Mouse (Mus musculus) mesoderm, embryonic 11.5 days (tissue): ENCODE data around the gene Dnajc13.

ENCODE experiments used
- DNase-seq: peaks from one replicate; pipeline ENCODE4 v3.0.0-alpha.2; 2012; ENCODE audit warnings: low read depth, low spot score

Gene Dnajc13

DNA sequence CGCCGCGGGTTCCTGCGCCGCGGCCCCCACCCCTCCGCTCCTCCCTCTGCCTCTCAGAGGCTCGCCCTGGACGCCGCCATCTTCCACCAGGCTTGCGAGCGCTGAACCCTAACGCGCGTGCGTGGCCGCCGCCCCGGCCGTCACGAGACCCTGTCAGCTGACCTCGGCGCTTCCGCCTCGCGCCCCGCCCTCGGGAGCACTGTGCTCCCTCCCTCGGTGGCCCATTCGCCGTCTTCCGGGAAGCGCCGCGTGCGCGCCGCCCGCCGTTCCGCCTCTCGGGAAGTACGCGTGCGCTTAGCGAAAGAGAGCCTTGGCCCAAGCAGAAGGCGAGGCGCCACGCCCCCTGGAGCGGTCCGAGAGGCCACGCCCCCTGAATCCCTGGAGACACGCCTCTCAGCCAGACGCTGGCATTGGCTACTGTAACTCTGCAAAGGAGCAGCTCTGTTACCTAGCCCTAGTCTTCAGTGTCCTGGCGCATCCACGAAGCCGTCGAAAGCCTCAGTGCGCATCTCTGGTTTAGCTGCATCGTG lies at the start of gene Dnajc13:
Gene Dnajc13 (minus strand): TSS at position 108 of the 530 bp plus-strand sequence.
- peak; percentile 98 for DNase-seq

DNA sequence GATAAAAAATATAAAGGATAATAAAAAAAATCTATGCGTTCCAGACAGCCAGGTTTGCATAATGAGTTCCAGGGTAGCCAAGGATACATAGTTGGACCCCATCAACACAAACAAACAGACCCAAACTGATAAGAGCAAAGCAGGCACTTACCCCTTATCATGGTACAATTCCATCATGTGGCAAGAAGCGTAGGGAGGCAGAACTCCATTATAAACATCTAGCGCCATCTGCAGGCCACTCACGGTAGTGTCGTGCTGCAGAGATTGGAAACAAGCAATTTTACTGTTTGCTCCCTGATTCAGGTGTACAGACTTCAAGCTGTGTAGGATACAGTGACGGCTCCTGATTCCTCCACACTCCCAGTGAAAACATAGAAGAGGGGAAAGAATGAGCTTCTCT lies 44.0 kb upstream of the Dnajc13 start:
- DNase-seq: peak; percentile 79

- DNase-seq: no peak
Measured at GRCm38 (mm10) chr9:104305333-104306111, 42.8 kb upstream of the Dnajc13 start.

DNA sequence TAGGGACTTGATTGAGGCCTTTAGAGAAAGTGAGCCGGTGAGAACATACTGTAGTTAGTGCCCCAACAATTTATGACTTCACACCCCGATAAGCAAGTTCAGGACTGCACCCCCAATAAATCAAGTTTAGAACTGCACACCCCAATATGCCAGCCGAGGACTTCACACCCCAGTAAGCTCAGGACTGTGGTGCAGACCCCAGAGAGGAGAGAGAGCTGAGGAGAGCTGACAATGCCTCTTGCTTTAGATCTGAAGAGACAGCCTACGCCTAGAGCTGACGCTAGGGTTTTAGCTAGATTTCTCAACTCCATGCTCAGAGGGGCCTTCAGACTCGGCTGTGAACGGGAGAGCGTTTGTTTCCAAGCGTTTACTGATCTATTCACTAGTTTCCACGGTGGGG lies 42.1 kb upstream of the Dnajc13 start:
- no peak for DNase-seq

DNA sequence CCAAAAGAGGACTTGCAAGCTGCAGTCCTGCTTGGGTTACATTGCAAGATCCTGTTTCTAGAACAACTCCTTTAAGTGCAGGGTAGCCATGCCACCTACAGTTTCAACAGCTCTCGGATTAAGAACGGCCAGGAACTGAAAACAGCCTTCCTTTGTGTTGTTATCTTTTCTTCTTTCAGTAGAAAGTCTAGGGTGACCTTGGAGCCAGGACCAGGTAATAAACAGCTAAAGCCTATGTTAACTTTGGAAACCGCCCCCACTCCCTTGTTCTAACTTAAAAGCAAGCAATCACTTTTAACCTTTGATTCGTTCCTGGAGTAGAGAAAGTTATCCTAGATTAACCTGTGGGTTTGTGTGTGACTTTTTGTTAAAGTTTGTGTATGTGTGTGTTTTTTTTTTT lies 41.6 kb upstream of the Dnajc13 start:
- no peak for DNase-seq

DNA sequence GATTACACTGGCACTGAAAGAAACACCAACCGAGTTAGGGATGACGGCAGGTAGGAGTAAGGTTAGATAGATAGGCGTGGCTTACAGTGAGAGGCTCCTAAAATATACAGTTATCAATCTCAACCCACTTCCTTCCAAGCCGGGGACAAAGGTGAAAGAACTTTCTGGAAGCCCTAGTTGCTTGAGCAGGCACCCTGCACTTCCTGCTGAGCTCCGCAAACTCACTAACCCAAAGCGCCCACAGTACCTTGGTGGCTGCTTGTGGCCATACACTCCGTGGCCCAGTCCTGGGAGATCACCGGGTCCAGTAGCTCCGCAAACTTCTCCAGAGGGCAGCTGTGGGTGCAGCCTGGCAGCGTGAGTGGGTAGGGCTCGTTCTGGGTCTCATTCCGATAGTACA lies 37.8 kb upstream of the Dnajc13 start:
- no peak for DNase-seq

GRCm38 (mm10) chr9:104297041-104297440 lies 34.3 kb upstream of the Dnajc13 start:
- no peak for DNase-seq

- no peak for DNase-seq
Measured at GRCm38 (mm10) chr9:104284934-104285333, 22.2 kb upstream of the Dnajc13 start.

- DNase-seq: no peak
Measured at GRCm38 (mm10) chr9:104282536-104282935, 19.8 kb upstream of the Dnajc13 start.

DNA sequence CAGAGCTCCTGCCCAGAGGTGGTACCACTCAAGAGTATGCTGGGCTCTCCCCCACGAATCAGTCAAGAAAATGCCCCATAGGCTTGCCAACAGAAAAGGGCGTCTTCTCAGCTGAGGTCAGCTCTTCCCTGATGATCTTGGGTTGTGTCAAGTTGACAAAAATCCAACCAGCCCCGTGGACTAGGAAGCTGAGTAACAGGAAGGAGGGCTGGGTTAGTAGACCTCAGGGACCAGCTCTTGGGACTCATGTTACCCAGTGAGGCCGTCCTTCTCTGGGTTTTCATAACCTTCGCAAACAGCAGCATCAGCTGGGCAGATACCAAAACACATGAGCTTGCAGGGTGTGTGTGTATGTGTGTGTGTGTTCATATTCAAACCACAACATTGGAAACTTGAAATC lies 19.0 kb upstream of the Dnajc13 start:
- DNase-seq: no peak

- DNase-seq: no peak
Measured at GRCm38 (mm10) chr9:104280725-104281495, 18.2 kb upstream of the Dnajc13 start.

DNA sequence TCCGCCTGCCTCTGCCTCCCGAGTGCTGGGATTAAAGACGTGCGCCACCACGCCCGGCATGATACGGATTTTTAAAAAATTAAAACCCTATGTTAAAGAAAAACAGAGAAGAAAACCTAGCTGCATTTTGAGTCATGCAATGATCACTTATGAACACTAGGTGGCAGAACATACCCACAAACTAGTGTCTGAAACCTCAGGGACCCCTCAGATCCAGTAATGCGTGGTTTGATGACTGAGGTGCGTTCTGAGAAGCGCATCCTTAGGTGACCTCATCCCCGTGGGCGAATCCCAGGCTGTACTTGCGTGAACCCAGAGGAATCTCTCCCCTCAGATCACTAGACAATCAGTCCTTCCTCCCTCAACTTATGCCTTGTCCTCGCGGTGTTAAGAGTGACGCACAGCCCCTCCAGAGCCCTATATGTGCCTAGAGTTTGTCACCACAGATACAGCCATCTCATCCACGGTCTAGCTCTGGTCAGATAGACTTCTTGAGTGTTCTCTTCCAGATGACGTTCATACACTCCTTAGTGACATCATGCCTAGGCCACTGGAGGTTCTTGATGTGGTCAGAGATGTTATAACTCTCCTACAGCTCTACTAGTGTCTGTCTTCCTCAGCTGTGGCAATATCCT lies 14.9 kb upstream of the Dnajc13 start:
- DNase-seq: peak; percentile 72

DNA sequence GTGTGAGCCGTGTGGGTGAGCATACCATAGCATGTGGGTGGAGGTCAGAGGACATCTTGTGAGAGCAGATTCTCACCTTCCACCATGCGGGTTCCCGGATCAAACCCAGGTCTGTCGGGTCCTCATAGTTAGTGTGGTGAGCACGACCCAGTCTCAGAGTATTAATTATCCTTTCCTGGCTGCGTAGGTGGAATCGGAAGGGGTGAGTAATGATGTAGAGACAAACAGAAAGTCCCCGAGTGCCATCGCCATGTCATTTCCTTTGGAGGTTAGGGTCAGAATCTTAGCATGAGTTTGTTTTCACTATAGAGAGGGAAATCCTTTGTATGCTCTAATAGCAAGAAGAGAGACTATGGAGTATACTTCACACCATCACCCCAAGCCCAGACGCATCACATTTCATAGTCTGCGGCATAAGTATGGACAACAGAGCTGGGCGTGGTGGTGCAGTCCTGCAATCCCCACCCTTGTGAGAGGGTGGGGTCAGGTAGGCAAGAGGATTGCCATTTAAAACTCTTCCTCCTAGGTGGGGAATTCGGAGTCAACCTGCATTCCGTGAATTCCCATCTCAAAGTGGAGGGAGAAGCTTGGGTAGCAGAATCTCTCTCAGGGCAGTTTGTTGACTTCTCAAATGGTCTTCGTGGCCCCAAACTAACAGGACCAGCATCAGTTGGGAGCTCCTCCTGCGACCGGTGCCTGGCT lies 12.5 kb upstream of the Dnajc13 start:
- DNase-seq: no peak

- DNase-seq: no peak
Measured at GRCm38 (mm10) chr9:104272057-104272456, 9.3 kb upstream of the Dnajc13 start.

DNA sequence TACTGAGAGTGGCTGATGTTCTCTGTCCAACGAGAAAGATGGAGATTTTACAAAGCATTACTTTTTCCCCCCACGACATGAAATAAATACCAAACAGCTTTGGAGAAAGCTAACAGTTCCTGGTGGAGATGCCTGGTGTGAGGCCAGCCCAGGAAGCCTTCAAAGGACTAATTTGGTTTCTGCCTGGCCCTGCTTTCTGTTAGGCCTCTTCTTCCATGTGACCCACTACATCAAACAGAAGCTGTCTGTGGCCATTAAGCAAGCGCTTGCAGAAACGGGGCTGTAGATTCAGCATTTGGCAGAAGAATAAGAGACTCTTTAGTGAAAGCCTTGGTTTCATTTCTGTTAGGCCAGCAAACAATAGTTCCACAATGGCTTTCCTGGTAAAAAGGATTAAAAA lies 8.9 kb upstream of the Dnajc13 start:
- DNase-seq: no peak

GRCm38 (mm10) chr9:104269944-104270343 lies 7.2 kb upstream of the Dnajc13 start:
- no peak for DNase-seq

- DNase-seq: no peak
Measured at GRCm38 (mm10) chr9:104269349-104269871, 6.7 kb upstream of the Dnajc13 start.

DNA sequence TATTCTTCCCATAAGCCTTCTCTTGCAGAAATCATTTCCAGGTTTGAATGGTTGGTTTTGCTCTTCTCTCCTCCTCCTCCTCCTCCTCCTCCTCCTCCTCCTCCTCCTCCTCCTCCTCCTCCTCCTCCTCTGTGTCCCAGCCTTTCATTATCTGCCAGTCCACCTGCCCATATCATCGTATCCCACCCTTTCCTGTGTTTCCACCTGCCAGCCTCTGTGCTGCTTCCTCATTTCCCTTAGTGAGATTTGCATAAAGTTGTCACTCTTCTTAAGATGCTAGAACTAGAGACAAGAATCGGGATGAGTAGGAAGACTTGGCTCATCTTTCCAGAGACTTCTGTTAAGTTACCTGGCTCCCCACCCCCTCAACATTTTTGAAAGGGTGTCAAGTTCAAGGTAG lies 1.8 kb upstream of the Dnajc13 start:
- no peak for DNase-seq

DNA sequence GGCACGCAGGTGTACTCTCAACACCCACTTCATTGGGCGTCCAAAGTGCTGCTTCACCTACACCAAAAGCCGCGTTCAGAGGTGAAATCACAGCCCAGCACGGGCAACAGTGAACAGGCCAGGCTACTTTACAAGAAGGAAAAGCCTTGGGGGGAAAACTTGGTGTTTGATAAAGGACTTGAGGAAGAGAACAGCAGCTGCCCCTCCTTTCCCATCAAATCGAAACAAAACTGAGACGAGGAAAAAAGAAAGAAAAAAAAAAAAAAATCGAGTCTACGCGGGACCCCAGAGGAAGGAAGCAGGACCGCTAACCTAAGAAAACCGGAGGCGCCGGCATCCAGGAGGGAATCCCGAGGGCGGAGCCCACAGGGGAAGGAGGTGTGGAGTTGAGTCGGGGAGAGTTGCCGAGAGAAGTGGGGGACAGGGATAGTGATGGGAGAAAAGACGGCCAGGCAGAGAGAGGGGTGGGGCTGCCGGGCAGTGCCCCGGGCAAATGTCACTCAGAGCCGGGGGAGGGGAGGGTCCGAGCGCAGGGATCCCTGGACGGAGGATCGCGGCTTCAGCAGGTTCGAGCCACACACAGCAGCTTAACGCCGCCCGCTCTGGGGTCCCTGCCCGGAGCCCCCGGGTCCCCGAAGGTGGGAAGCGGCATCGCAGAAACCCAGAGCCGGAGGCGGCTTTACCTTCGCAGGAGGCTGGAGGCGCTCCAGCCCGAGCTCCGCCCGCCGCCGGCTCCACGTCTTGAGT lies 541 bp downstream of the Dnajc13 start:
- peak; percentile 61 for DNase-seq

DNA sequence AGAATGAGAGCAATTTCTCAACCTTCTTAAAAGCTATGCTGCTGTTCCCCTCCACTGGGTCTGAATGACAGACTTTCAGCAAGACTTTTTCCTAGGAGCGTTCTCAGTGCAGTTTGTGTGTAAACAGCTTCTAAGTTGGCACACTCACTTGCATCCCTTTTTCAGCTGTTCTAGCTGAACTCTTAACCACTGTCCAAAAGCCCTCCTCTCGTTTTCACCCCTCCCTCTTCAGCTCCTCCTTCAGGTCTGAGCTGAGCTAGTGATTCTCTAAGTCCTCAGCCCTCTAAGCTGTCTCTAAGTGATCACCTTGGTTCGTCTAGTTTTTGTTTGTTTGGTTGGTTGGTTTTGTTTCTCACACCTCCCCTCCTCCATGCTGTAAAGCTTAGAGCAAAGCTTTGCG lies 2.4 kb downstream of the Dnajc13 start:
- DNase-seq: no peak

- DNase-seq: no peak
Measured at GRCm38 (mm10) chr9:104256085-104256484, 6.6 kb downstream of the Dnajc13 start.
